Mouse (Mus musculus) erythroblast, embryonic 14.5 days (primary cell): ENCODE measurements around the gene Rer1.

ENCODE experiments used
- GATA1 ChIP-seq: IDR thresholded peaks from 2 replicates; pipeline ENCODE4 v1.6.1; 2012; ENCODE audit warnings: low read length, inconsistent platforms, mixed read lengths
- TAL1 ChIP-seq: IDR thresholded peaks from 3 replicates; pipeline ENCODE4 v1.6.1; 2012; ENCODE audit warnings: low read length, inconsistent platforms, mixed read lengths

- TF ChIP-seq GATA1 = no peak
- no peak for TF ChIP-seq TAL1
Observed at GRCm38 (mm10) chr4:155042606-155043288, 43.4 kb downstream of the Rer1 start.
